ENCODE assay signal across 8 mouse cellular contexts in the genomic region with DNA sequence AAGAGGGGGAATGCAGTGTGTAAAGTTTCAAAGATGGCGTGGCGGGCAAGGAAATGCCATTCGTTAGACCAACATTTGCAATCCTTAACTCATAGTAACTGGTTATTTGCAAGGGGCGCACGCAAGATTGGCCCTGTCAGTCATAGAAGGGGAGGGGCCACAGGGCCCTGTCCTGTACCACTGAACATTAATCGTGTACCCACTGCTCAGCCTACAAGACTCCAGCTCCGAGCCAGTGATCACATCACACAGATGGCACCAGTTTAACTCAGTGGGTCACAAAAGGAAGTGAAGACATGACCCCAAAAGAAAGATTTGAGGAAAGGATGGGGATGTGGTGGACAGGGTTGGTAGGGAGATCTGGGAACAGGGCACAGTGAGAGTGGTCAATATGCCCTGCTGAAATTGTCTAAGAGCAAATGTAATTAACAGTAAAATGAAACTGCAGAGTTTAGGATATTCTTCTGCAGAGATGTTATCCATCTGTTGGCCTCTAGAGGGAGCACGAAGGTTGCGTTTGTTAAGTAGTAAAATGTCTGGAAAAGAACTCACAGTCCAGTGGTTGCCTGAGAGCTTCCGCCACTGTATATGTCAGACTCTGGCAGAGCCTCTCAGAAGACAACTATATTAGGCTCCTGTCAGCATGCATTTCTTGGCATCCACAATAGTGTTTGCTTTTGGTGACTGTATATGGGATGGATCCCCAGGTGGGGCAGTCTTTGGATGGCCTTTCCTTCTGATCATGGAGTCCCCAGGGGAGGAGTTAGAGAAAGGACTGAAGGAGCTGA. TPM values are rescaled to one million over a fixed set of nuclear protein-coding genes. Genes with fewer than 3 reads are reported as not detected.
DNase-seq lines count a peak whose midpoint lies in the region; ATAC-seq and TF ChIP-seq lines count a peak whose summit lies in the region.

No protein-coding gene starts in this region.

- H3K4me1 ChIP-seq in embryonic facial prominence, embryonic 14.5 days (ENCODE audit: control insufficient read depth, insufficient read depth, low read length) = peaks cover 8% of the 10 kb centered on the region
- peaks cover 7% of the 10 kb centered on the region for H3K4me1 ChIP-seq in hindbrain, embryonic 13.5 days (replicated peaks)
- peaks cover 11% of the 10 kb centered on the region for H3K4me1 ChIP-seq in limb, embryonic 12.5 days (replicated peaks)

- H3K4me2 ChIP-seq in embryonic facial prominence, embryonic 14.5 days (ENCODE audit: low read depth, low read length) = no peak overlapping the region
- no peak overlapping the region for H3K4me2 ChIP-seq in hindbrain, embryonic 13.5 days
- no peak overlapping the region for H3K4me2 ChIP-seq in limb, embryonic 12.5 days
- peak overlapping the region; percentile 54 for H3K4me2 ChIP-seq in myocyte (ENCODE audit: low read depth)

- DNase-seq in spleen, postnatal 36 days (ENCODE audit: low spot score in 2 of 2) = peak; percentile 16 to 24
- DNase-seq in spleen, postnatal 4 days (ENCODE audit: low spot score in 2 of 2) = no peak
- DNase-seq in brain, adult 2 months (ENCODE audit: low read depth, low spot score) = peak; percentile 85
- DNase-seq in embryonic facial prominence, embryonic 14.5 days (ENCODE audit: low spot score) = peak; percentile 90
- DNase-seq in spleen, postnatal 14 days (ENCODE audit: low spot score in 2 of 2) = no peak

- TF ChIP-seq POLR2A in myocyte (IDR thresholded peaks at IDR 0.05; ENCODE audit: insufficient read length, low read depth) = no peak

- H3K27me3 ChIP-seq in embryonic facial prominence, embryonic 14.5 days (replicated peaks; ENCODE audit: control insufficient read depth, insufficient read depth, low read length) = no peaks in the 10 kb centered on the region
- no peaks in the 10 kb centered on the region for H3K27me3 ChIP-seq in hindbrain, embryonic 13.5 days
- H3K27me3 ChIP-seq in limb, embryonic 12.5 days = no peaks in the 10 kb centered on the region
- no peaks in the 10 kb centered on the region for H3K27me3 ChIP-seq in myocyte (ENCODE audit: control insufficient read depth, insufficient read depth, insufficient read length)

- no peaks in the 10 kb centered on the region for H3K79me2 ChIP-seq in myocyte (ENCODE audit: control insufficient read depth, insufficient read depth)

- H3K9ac ChIP-seq in embryonic facial prominence, embryonic 14.5 days (ENCODE audit: low read depth, low read length) = no peak overlapping the region
- no peak overlapping the region for H3K9ac ChIP-seq in hindbrain, embryonic 13.5 days
- H3K9ac ChIP-seq in limb, embryonic 12.5 days (replicated peaks) = no peak overlapping the region

- no peak overlapping the region for H3K27ac ChIP-seq in embryonic facial prominence, embryonic 14.5 days (replicated peaks; ENCODE audit: low read depth, low read length)
- no peak overlapping the region for H3K27ac ChIP-seq in hindbrain, embryonic 13.5 days
- no peak overlapping the region for H3K27ac ChIP-seq in limb, embryonic 12.5 days

- H3ac ChIP-seq in myocyte (ENCODE audit: control insufficient read depth, insufficient read length) = no peak overlapping the region

- 0 out of 2 replicates have a peak, but pooled peaks cover 4% of the 10 kb centered on the region for H3K9me3 ChIP-seq in embryonic facial prominence, embryonic 14.5 days (ENCODE audit: control insufficient read depth, low read length)
- H3K9me3 ChIP-seq in hindbrain, embryonic 13.5 days = no peaks in the 10 kb centered on the region; the same call in 1 of the 2 replicates
- peaks cover 3% of the 10 kb centered on the region; the same call in 1 of the 2 replicates for H3K9me3 ChIP-seq in limb, embryonic 12.5 days

- 58% methylated on average over 10 of the region's 10 CpGs for WGBS in embryonic facial prominence, embryonic 14.5 days
- 62% methylated on average over 10 of the region's 10 CpGs for WGBS in hindbrain, embryonic 13.5 days
- 56% methylated on average over 10 of the region's 10 CpGs for WGBS in limb, embryonic 12.5 days

- no peaks in the 10 kb centered on the region for H3K36me3 ChIP-seq in embryonic facial prominence, embryonic 14.5 days (ENCODE audit: control insufficient read depth, insufficient read depth, low read length)
- no peaks in the 10 kb centered on the region for H3K36me3 ChIP-seq in hindbrain, embryonic 13.5 days
- no peaks in the 10 kb centered on the region for H3K36me3 ChIP-seq in limb, embryonic 12.5 days
- no peaks in the 10 kb centered on the region for H3K36me3 ChIP-seq in myocyte (ENCODE audit: control insufficient read depth, insufficient read depth)

- peak; percentile 67 for ATAC-seq in embryonic facial prominence, embryonic 14.5 days (ENCODE audit: low read depth)
- ATAC-seq in hindbrain, embryonic 13.5 days (ENCODE audit: low FRiP score) = peak; percentile 86
- peak; percentile 27; the same call in 1 of the 2 replicates for ATAC-seq in limb, embryonic 12.5 days (ENCODE audit: insufficient number of reproducible peaks, insufficient read depth, low FRiP score, low TSS enrichment, low read depth)

- H3K4me3 ChIP-seq in embryonic facial prominence, embryonic 14.5 days (ENCODE audit: low read depth, low read length) = no peak overlapping the region
- no peak overlapping the region for H3K4me3 ChIP-seq in hindbrain, embryonic 13.5 days
- no peak overlapping the region for H3K4me3 ChIP-seq in limb, embryonic 12.5 days (replicated peaks)
- H3K4me3 ChIP-seq in myocyte = no peak overlapping the region

TF ChIP-seq in myocyte, 11 proteins besides CTCF, POLR2A, EP300 and RAD21:
- no peak for TF ChIP-seq USF1 (IDR thresholded peaks at IDR 0.05; ENCODE audit: low read depth)
- no peak for TF ChIP-seq TCF3 (IDR thresholded peaks at IDR 0.05; ENCODE audit: insufficient read length, low read depth)
- TF ChIP-seq MYOG (IDR thresholded peaks at IDR 0.05; ENCODE audit: control insufficient read depth in 1 of 3, insufficient read depth in 1 of 3, insufficient read length in 2 of 3, low read depth in 2 of 3) = no peak
- TF ChIP-seq REST (IDR thresholded peaks at IDR 0.05; ENCODE audit: insufficient read depth, insufficient read length) = no peak
- TF ChIP-seq POLR2AphosphoS2 (IDR thresholded peaks at IDR 0.05; ENCODE audit: insufficient read length, low read depth) = no peak
- TF ChIP-seq E2F4 (IDR thresholded peaks at IDR 0.05; ENCODE audit: insufficient read depth) = no peak
- no peak for TF ChIP-seq MYOD1 (IDR thresholded peaks at IDR 0.05; ENCODE audit: control insufficient read depth in 1 of 3, insufficient read length in 2 of 3, low read depth in 2 of 3)

RNA-seq across cellular contexts. Expression of a gene that starts 41.8 kb away (rescaled TPM):
- polyA plus RNA-seq in embryonic facial prominence, embryonic 14.5 days (2014; fragmentation: Nextera tagmentation; extraction: Ambion mirVana) = 73.9 and 78.1 TPM in 2 replicates
- polyA plus RNA-seq in hindbrain, embryonic 13.5 days (2015; fragmentation: Nextera tagmentation; extraction: Ambion mirVana) = 146 and 151 TPM in 2 replicates
- 99.6 and 104 TPM in 2 replicates for polyA plus RNA-seq in limb, embryonic 12.5 days (2016; fragmentation: Nextera tagmentation; extraction: Ambion mirVana)
- 11.7 TPM for polyA plus RNA-seq in myocyte (2012; fragmentation: generic; extraction: Trizol)

Comparison
In these comparisons a context has a peak if more than half of its experiments do, and no peak if none do; other contexts are left out.
1. DNase-seq: peak in spleen, postnatal 36 days (2 of 2), brain, adult 2 months (single experiment) and embryonic facial prominence, embryonic 14.5 days (single experiment); none in spleen, postnatal 4 days (0 of 2) and spleen, postnatal 14 days (0 of 2).
2. ATAC-seq: peak in every context shown above with its lines; median percentile 86 in hindbrain, embryonic 13.5 days; 67 in embryonic facial prominence, embryonic 14.5 days; 27 in limb, embryonic 12.5 days.